Mouse (Mus musculus) adrenal gland, postnatal 4 days (tissue): Measurements from ENCODE around the gene Cep170b. TPM values are rescaled to one million over a fixed set of nuclear protein-coding genes. Genes with fewer than 3 reads are reported as not detected.

Experiments used
- DNase-seq, 2 experiments: peaks; one replicate each; pipeline ENCODE4 v3.0.0; 2021 to 2022; ENCODE audit warnings: low spot score in 2 of 2, mixed read lengths in 2 of 2
- total RNA-seq, 2 experiments: library from RNA; stranded (reverse); gene quantifications; 2 replicates each; pipeline ENCODE4 v1.2.3; 2021

The Cep170b gene
- total RNA-seq, 2 experiments from 2014 or later: 49.2 to 56.6 TPM

GRCm38 (mm10) chr12:112735896-112736635, 15.8 kb downstream of the Cep170b start:
- no peak for DNase-seq

GRCm38 (mm10) chr12:112736636-112736925, 16.3 kb downstream of the Cep170b start:
- no peak for DNase-seq

GRCm38 (mm10) chr12:112737081-112737480, 16.8 kb downstream of the Cep170b start:
- DNase-seq: no peak

GRCm38 (mm10) chr12:112737761-112738160, 17.5 kb downstream of the Cep170b start:
- DNase-seq: no peak

- DNase-seq: no peak
Observed at GRCm38 (mm10) chr12:112738281-112739022, 18.2 kb downstream of the Cep170b start.

GRCm38 (mm10) chr12:112739023-112739568, 18.8 kb downstream of the Cep170b start:
- DNase-seq: no peak

GRCm38 (mm10) chr12:112742768-112743167, 22.5 kb downstream of the Cep170b start:
- DNase-seq: no peak

GRCm38 (mm10) chr12:112743168-112743975, 23.1 kb downstream of the Cep170b start:
- peak; percentile 43 to 56 for DNase-seq

GRCm38 (mm10) chr12:112744211-112744610, 24.0 kb downstream of the Cep170b start:
- no peak for DNase-seq

- DNase-seq: no peak
Observed at GRCm38 (mm10) chr12:112744891-112745580, 24.8 kb downstream of the Cep170b start.

GRCm38 (mm10) chr12:112745716-112746115, 25.5 kb downstream of the Cep170b start:
- DNase-seq: no peak

- DNase-seq: no peak
Observed at GRCm38 (mm10) chr12:112746461-112746807, 26.2 kb downstream of the Cep170b start.

- no peak for DNase-seq
Observed at GRCm38 (mm10) chr12:112746808-112747605, 26.8 kb downstream of the Cep170b start.

GRCm38 (mm10) chr12:112747606-112747970, 27.3 kb downstream of the Cep170b start:
- no peak for DNase-seq

GRCm38 (mm10) chr12:112750976-112751375, 30.7 kb downstream of the Cep170b start:
- no peak for DNase-seq

- DNase-seq: no peak
Observed at GRCm38 (mm10) chr12:112752399-112752798, 32.1 kb downstream of the Cep170b start.

- no peak for DNase-seq
Observed at GRCm38 (mm10) chr12:112755900-112756299, 35.6 kb downstream of the Cep170b start.

GRCm38 (mm10) chr12:112757896-112758295, 37.6 kb downstream of the Cep170b start:
- no peak for DNase-seq

- DNase-seq: no peak
Observed at GRCm38 (mm10) chr12:112759471-112759870, 39.2 kb downstream of the Cep170b start.
